Mouse (Mus musculus): ENCODE results near the gene Rapgef1. TPM values are rescaled to one million over a fixed set of nuclear protein-coding genes. Genes with fewer than 3 reads are reported as not detected.
A peak's percentile ranks its signal among the peaks of the same experiment; 100 is the strongest.

Rapgef1 gene
- polyA plus RNA-seq, 1 experiment from 2014 or later = 22.4 TPM

- no peaks in the 10 kb centered on the region for H3K27me3 ChIP-seq (replicated peaks; ENCODE audit: control insufficient read depth, insufficient read depth, low read length)
- H3K4me2 ChIP-seq (ENCODE audit: low read depth, low read length) = no peak overlapping the region
- ATAC-seq (ENCODE audit: low read depth) = no peak
- H3K4me1 ChIP-seq (ENCODE audit: control insufficient read depth, insufficient read depth, low read length) = peaks cover 15% of the 10 kb centered on the region
- no peak overlapping the region for H3K9ac ChIP-seq (ENCODE audit: low read depth, low read length)
- DNase-seq (ENCODE audit: low spot score) = no peak
- H3K36me3 ChIP-seq (ENCODE audit: control insufficient read depth, insufficient read depth, low read length) = peaks cover 51% of the 10 kb centered on the region
- H3K4me3 ChIP-seq (ENCODE audit: low read depth, low read length) = no peak overlapping the region
- H3K27ac ChIP-seq (replicated peaks; ENCODE audit: low read depth, low read length) = no peak overlapping the region
- 94% methylated on average over 1 of the region's 2 CpGs for WGBS
- no peaks in the 10 kb centered on the region for H3K9me3 ChIP-seq (ENCODE audit: control insufficient read depth, low read length)
These were observed 94.0 kb downstream of the Rapgef1 start for GRCm38 (mm10) chr2:29713501-29713900.

- WGBS = 89% methylated on average over 5 of the region's 5 CpGs
- H3K36me3 ChIP-seq (ENCODE audit: control insufficient read depth, insufficient read depth, low read length) = peaks cover 48% of the 10 kb centered on the region
These were observed 94.6 kb downstream of the Rapgef1 start for GRCm38 (mm10) chr2:29714127-29714526.

GRCm38 (mm10) chr2:29716143-29716542, 96.6 kb downstream of the Rapgef1 start:
- H3K36me3 ChIP-seq (ENCODE audit: control insufficient read depth, insufficient read depth, low read length) = peaks cover 53% of the 10 kb centered on the region
- no peaks in the 10 kb centered on the region for H3K27me3 ChIP-seq (replicated peaks; ENCODE audit: control insufficient read depth, insufficient read depth, low read length)
- 0 out of 2 replicates have a peak overlapping the region, but pooled peaks have one; percentile 10 for H3K4me2 ChIP-seq (ENCODE audit: low read depth, low read length)
- no peak for DNase-seq (ENCODE audit: low spot score)
- peaks cover 15% of the 10 kb centered on the region for H3K4me1 ChIP-seq (ENCODE audit: control insufficient read depth, insufficient read depth, low read length)
- 28% methylated on average over 7 of the region's 7 CpGs for WGBS
- peak; percentile 13; the same call in 1 of the 2 replicates for ATAC-seq (ENCODE audit: low read depth)
- H3K27ac ChIP-seq (replicated peaks; ENCODE audit: low read depth, low read length) = peak overlapping the region; percentile 84
- no peaks in the 10 kb centered on the region for H3K9me3 ChIP-seq (ENCODE audit: control insufficient read depth, low read length)
- peak overlapping the region; percentile 37 for H3K9ac ChIP-seq (ENCODE audit: low read depth, low read length)
- no peak overlapping the region for H3K4me3 ChIP-seq (ENCODE audit: low read depth, low read length)

More at GRCm38 (mm10) chr2:29714127-29714526, 94.6 kb downstream of the Rapgef1 start:
- no peak overlapping the region for H3K9ac ChIP-seq (ENCODE audit: low read depth, low read length)
- no peaks in the 10 kb centered on the region for H3K9me3 ChIP-seq (ENCODE audit: control insufficient read depth, low read length)
- no peak for ATAC-seq (ENCODE audit: low read depth)
- DNase-seq (ENCODE audit: low spot score) = no peak
- no peaks in the 10 kb centered on the region for H3K27me3 ChIP-seq (replicated peaks; ENCODE audit: control insufficient read depth, insufficient read depth, low read length)
- peaks cover 15% of the 10 kb centered on the region for H3K4me1 ChIP-seq (ENCODE audit: control insufficient read depth, insufficient read depth, low read length)
- H3K4me3 ChIP-seq (ENCODE audit: low read depth, low read length) = no peak overlapping the region
- H3K27ac ChIP-seq (replicated peaks; ENCODE audit: low read depth, low read length) = no peak overlapping the region
- no peak overlapping the region for H3K4me2 ChIP-seq (ENCODE audit: low read depth, low read length)

- peak overlapping the region; percentile 37 for H3K9ac ChIP-seq (ENCODE audit: low read depth, low read length)
- H3K27ac ChIP-seq (replicated peaks; ENCODE audit: low read depth, low read length) = peak overlapping the region; percentile 84
- peak; percentile 94 for ATAC-seq (ENCODE audit: low read depth)
- DNase-seq (ENCODE audit: low spot score) = peak; percentile 96
- H3K36me3 ChIP-seq (ENCODE audit: control insufficient read depth, insufficient read depth, low read length) = peaks cover 53% of the 10 kb centered on the region
- H3K4me1 ChIP-seq (ENCODE audit: control insufficient read depth, insufficient read depth, low read length) = peaks cover 15% of the 10 kb centered on the region
- WGBS = 6% methylated on average over 6 of the region's 6 CpGs
- H3K4me2 ChIP-seq (ENCODE audit: low read depth, low read length) = 0 out of 2 replicates have a peak overlapping the region, but pooled peaks have one; percentile 10
- no peaks in the 10 kb centered on the region for H3K27me3 ChIP-seq (replicated peaks; ENCODE audit: control insufficient read depth, insufficient read depth, low read length)
- no peaks in the 10 kb centered on the region for H3K9me3 ChIP-seq (ENCODE audit: control insufficient read depth, low read length)
- no peak overlapping the region for H3K4me3 ChIP-seq (ENCODE audit: low read depth, low read length)
These were observed 97.2 kb downstream of the Rapgef1 start for GRCm38 (mm10) chr2:29716691-29717090.

GRCm38 (mm10) chr2:29718581-29718980, 99.1 kb downstream of the Rapgef1 start:
- peaks cover 15% of the 10 kb centered on the region for H3K4me1 ChIP-seq (ENCODE audit: control insufficient read depth, insufficient read depth, low read length)
- H3K36me3 ChIP-seq (ENCODE audit: control insufficient read depth, insufficient read depth, low read length) = peaks cover 60% of the 10 kb centered on the region
- no peak overlapping the region for H3K9ac ChIP-seq (ENCODE audit: low read depth, low read length)
- 90% methylated on average over 5 of the region's 5 CpGs for WGBS
- no peak overlapping the region for H3K4me3 ChIP-seq (ENCODE audit: low read depth, low read length)
- ATAC-seq (ENCODE audit: low read depth) = no peak
- no peaks in the 10 kb centered on the region for H3K27me3 ChIP-seq (replicated peaks; ENCODE audit: control insufficient read depth, insufficient read depth, low read length)
- DNase-seq (ENCODE audit: low spot score) = no peak
- H3K27ac ChIP-seq (replicated peaks; ENCODE audit: low read depth, low read length) = no peak overlapping the region
- H3K9me3 ChIP-seq (ENCODE audit: control insufficient read depth, low read length) = no peaks in the 10 kb centered on the region
- H3K4me2 ChIP-seq (ENCODE audit: low read depth, low read length) = no peak overlapping the region

- H3K4me1 ChIP-seq (ENCODE audit: control insufficient read depth, insufficient read depth, low read length) = no peaks in the 10 kb centered on the region
- no peak overlapping the region for H3K27ac ChIP-seq (replicated peaks; ENCODE audit: low read depth, low read length)
- no peaks in the 10 kb centered on the region for H3K27me3 ChIP-seq (replicated peaks; ENCODE audit: control insufficient read depth, insufficient read depth, low read length)
- no peak overlapping the region for H3K4me2 ChIP-seq (ENCODE audit: low read depth, low read length)
- no peak overlapping the region for H3K9ac ChIP-seq (ENCODE audit: low read depth, low read length)
- DNase-seq (ENCODE audit: low spot score) (no peak), ATAC-seq (ENCODE audit: low read depth) (no peak)
- peaks cover 94% of the 10 kb centered on the region for H3K36me3 ChIP-seq (ENCODE audit: control insufficient read depth, insufficient read depth, low read length)
- WGBS = 89% methylated on average over 3 of the region's 3 CpGs
- H3K9me3 ChIP-seq (ENCODE audit: control insufficient read depth, low read length) = no peaks in the 10 kb centered on the region
- H3K4me3 ChIP-seq (ENCODE audit: low read depth, low read length) = no peak overlapping the region
These were observed 103.6 kb downstream of the Rapgef1 start for GRCm38 (mm10) chr2:29723132-29723531.

GRCm38 (mm10) chr2:29724664-29725365, 105.3 kb downstream of the Rapgef1 start:
- Histone ChIP-seq H3K27ac (replicated peaks; ENCODE audit: low read depth, low read length) (no peak overlapping the region), H3K9ac (ENCODE audit: low read depth, low read length) (no peak overlapping the region), H3K36me3 (ENCODE audit: control insufficient read depth, insufficient read depth, low read length) (peaks cover 92% of the 10 kb centered on the region), H3K4me3 (ENCODE audit: low read depth, low read length) (no peak overlapping the region), H3K4me2 (ENCODE audit: low read depth, low read length) (no peak overlapping the region), H3K9me3 (ENCODE audit: control insufficient read depth, low read length) (no peaks in the 10 kb centered on the region), H3K27me3 (replicated peaks; ENCODE audit: control insufficient read depth, insufficient read depth, low read length) (no peaks in the 10 kb centered on the region), H3K4me1 (ENCODE audit: control insufficient read depth, insufficient read depth, low read length) (no peaks in the 10 kb centered on the region)
- ATAC-seq (ENCODE audit: low read depth) = no peak
- DNase-seq (ENCODE audit: low spot score) = no peak
- WGBS = 86% methylated on average over 5 of the region's 5 CpGs

- 63% methylated on average over 2 of the region's 2 CpGs for WGBS
- no peak overlapping the region for H3K4me3 ChIP-seq (ENCODE audit: low read depth, low read length)
These were observed 110.0 kb downstream of the Rapgef1 start for GRCm38 (mm10) chr2:29729500-29729899.

GRCm38 (mm10) chr2:29731545-29731944, 112.0 kb downstream of the Rapgef1 start:
- Histone ChIP-seq H3K27ac (replicated peaks; ENCODE audit: low read depth, low read length) (no peak overlapping the region), H3K4me1 (ENCODE audit: control insufficient read depth, insufficient read depth, low read length) (no peaks in the 10 kb centered on the region), H3K4me2 (ENCODE audit: low read depth, low read length) (no peak overlapping the region), H3K4me3 (ENCODE audit: low read depth, low read length) (no peak overlapping the region), H3K36me3 (ENCODE audit: control insufficient read depth, insufficient read depth, low read length) (peaks cover 85% of the 10 kb centered on the region), H3K27me3 (replicated peaks; ENCODE audit: control insufficient read depth, insufficient read depth, low read length) (no peaks in the 10 kb centered on the region), H3K9me3 (ENCODE audit: control insufficient read depth, low read length) (no peaks in the 10 kb centered on the region), H3K9ac (ENCODE audit: low read depth, low read length) (no peak overlapping the region)
- 64% methylated on average over 3 of the region's 3 CpGs for WGBS
- peak; percentile 58; the same call in 1 of the 2 replicates for ATAC-seq (ENCODE audit: low read depth)
- no peak for DNase-seq (ENCODE audit: low spot score)

More at GRCm38 (mm10) chr2:29729500-29729899, 110.0 kb downstream of the Rapgef1 start:
- H3K9me3 ChIP-seq (ENCODE audit: control insufficient read depth, low read length) = no peaks in the 10 kb centered on the region
- ATAC-seq (ENCODE audit: low read depth) (no peak), DNase-seq (ENCODE audit: low spot score) (no peak)
- H3K4me1 ChIP-seq (ENCODE audit: control insufficient read depth, insufficient read depth, low read length) = no peaks in the 10 kb centered on the region
- H3K36me3 ChIP-seq (ENCODE audit: control insufficient read depth, insufficient read depth, low read length) = peaks cover 88% of the 10 kb centered on the region
- no peak overlapping the region for H3K4me2 ChIP-seq (ENCODE audit: low read depth, low read length)
- no peaks in the 10 kb centered on the region for H3K27me3 ChIP-seq (replicated peaks; ENCODE audit: control insufficient read depth, insufficient read depth, low read length)
- no peak overlapping the region for H3K27ac ChIP-seq (replicated peaks; ENCODE audit: low read depth, low read length)
- H3K9ac ChIP-seq (ENCODE audit: low read depth, low read length) = no peak overlapping the region
